Mouse (Mus musculus) small intestine, adult 10 weeks (tissue): Measurements from ENCODE around the gene Wee1. TPM values are rescaled to one million over a fixed set of nuclear protein-coding genes. Genes with fewer than 3 reads are reported as not detected.

Experiments
- polyA plus RNA-seq: library from polyadenylated mRNA; stranded (reverse); fragments of 350-450 nt; fragmentation: Illumina TruSeq; extraction: RNeasy Lipid Tissue Mini Kit (QIAGEN cat#74804); gene quantifications from one replicate; pipeline ENCODE4 v1.2.3, GENCODE M21; 2014; ENCODE audit warnings: low replicate concordance

The Wee1 gene
- 27.6 TPM for polyA plus RNA-seq

GRCm38 (mm10) chr7:110121516-110122288, at the start of gene Wee1:
Wee1 (plus strand) TSS chr7:110122046.

Other genes starting within 250 kb of the Wee1 start
- 14.8 TPM for gene Dennd5a, start 161.6 kb upstream of the Wee1 start, polyA plus RNA-seq
- gene Tmem41b, start 135.1 kb upstream of the Wee1 start, polyA plus RNA-seq, result 220 TPM
- 165 TPM for gene Ipo7, start 103.8 kb upstream of the Wee1 start, polyA plus RNA-seq
- gene Zfp143, start 60.8 kb upstream of the Wee1 start, polyA plus RNA-seq, result 25.1 TPM
- gene Swap70, start 99.7 kb downstream of the Wee1 start, polyA plus RNA-seq, result 40.1 TPM